Comparison of ENCODE assay signal across 8 mouse cellular contexts in the genomic region with DNA sequence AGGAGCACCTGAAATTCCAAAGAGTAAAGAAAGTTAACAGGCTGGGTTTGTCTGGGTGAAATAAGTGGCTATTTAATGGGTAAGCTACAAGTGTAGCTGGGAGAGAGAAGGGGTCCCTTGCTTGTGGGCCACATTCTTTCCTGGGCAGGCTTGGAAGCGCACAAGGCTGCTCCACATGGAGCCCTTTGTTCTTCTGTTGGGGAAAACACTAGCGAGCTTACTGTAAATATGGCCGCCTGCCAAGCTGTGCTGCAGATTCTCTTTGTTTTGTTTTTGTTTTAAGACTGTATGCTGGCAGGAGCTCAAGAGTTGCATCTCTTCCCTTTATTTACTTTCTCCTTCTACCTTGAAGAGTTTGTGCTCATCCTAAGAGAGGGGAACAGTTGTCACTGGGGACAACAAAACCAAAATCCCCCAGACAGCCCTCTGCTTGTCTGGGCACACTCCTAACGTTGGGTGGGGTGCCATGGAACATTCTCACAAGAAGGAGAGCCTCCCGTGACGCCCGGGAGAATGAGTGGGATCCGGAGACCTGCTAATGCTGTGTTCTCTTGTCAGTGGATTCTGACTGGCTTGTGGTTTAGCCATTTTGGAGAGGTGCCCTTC.
DNase-seq lines count a peak whose midpoint lies in the region; ATAC-seq lines count a peak whose summit lies in the region.

No protein-coding gene starts in this region.

- ATAC-seq in midbrain, embryonic 12.5 days (ENCODE audit: low FRiP score, low read depth), result peak; percentile 54; the same call in 1 of the 2 replicates
- no peak for ATAC-seq in midbrain, embryonic 11.5 days (ENCODE audit: low FRiP score)
- ATAC-seq in heart, embryonic 16.5 days (replicated peaks; ENCODE audit: extremely low read depth, insufficient read depth, low FRiP score), result no peak; the same call in 1 of the 2 replicates

- no peaks in the 10 kb centered on the region for H3K9me3 ChIP-seq in midbrain, embryonic 12.5 days
- H3K9me3 ChIP-seq in midbrain, embryonic 11.5 days (ENCODE audit: control insufficient read depth, low read length), result no peaks in the 10 kb centered on the region
- no peaks in the 10 kb centered on the region for H3K9me3 ChIP-seq in heart, embryonic 16.5 days (replicated peaks; ENCODE audit: control insufficient read depth, low read length)

- H3K4me3 ChIP-seq in midbrain, embryonic 12.5 days, result no peak overlapping the region
- H3K4me3 ChIP-seq in midbrain, embryonic 11.5 days (ENCODE audit: low read depth, low read length), result no peak overlapping the region
- no peak overlapping the region for H3K4me3 ChIP-seq in heart, embryonic 16.5 days (ENCODE audit: low read length)

- H3K27ac ChIP-seq in midbrain, embryonic 12.5 days (replicated peaks), result no peak overlapping the region
- no peak overlapping the region for H3K27ac ChIP-seq in midbrain, embryonic 11.5 days (ENCODE audit: low read depth, low read length)
- H3K27ac ChIP-seq in heart, embryonic 16.5 days (ENCODE audit: low read length), result peak overlapping the region; percentile 75

- H3K27me3 ChIP-seq in midbrain, embryonic 12.5 days, result no peaks in the 10 kb centered on the region
- H3K27me3 ChIP-seq in midbrain, embryonic 11.5 days (ENCODE audit: control insufficient read depth, insufficient read depth, low read length), result no peaks in the 10 kb centered on the region
- H3K27me3 ChIP-seq in heart, embryonic 16.5 days (ENCODE audit: control insufficient read depth, insufficient read depth, low read length), result no peaks in the 10 kb centered on the region

- H3K36me3 ChIP-seq in midbrain, embryonic 12.5 days, result no peaks in the 10 kb centered on the region
- no peaks in the 10 kb centered on the region for H3K36me3 ChIP-seq in midbrain, embryonic 11.5 days (ENCODE audit: control insufficient read depth, insufficient read depth, low read length)
- no peaks in the 10 kb centered on the region for H3K36me3 ChIP-seq in heart, embryonic 16.5 days (ENCODE audit: control insufficient read depth, insufficient read depth)

- no peaks in the 10 kb centered on the region for H3K4me1 ChIP-seq in midbrain, embryonic 12.5 days
- H3K4me1 ChIP-seq in midbrain, embryonic 11.5 days (ENCODE audit: control insufficient read depth, insufficient read depth, low read length), result no peaks in the 10 kb centered on the region
- peaks cover 10% of the 10 kb centered on the region for H3K4me1 ChIP-seq in heart, embryonic 16.5 days (ENCODE audit: control insufficient read depth, insufficient read depth, low read length)

- DNase-seq in adrenal gland, postnatal 14 days, result peak; percentile 9
- no peak for DNase-seq in adrenal gland, postnatal 36 days
- no peak for DNase-seq in midbrain, embryonic 11.5 days (ENCODE audit: low spot score, missing footprints)
- DNase-seq in lung, postnatal 4 days, result peak; percentile 65 to 69
- DNase-seq in liver, result no peak
- no peak for DNase-seq in MN1 (ENCODE audit: low spot score)

- H3K9ac ChIP-seq in midbrain, embryonic 12.5 days (replicated peaks), result no peak overlapping the region
- H3K9ac ChIP-seq in midbrain, embryonic 11.5 days (ENCODE audit: low read length), result no peak overlapping the region
- no peak overlapping the region for H3K9ac ChIP-seq in heart, embryonic 16.5 days (ENCODE audit: low read length)

- H3K4me2 ChIP-seq in midbrain, embryonic 12.5 days (replicated peaks), result no peak overlapping the region
- no peak overlapping the region for H3K4me2 ChIP-seq in midbrain, embryonic 11.5 days
- no peak overlapping the region for H3K4me2 ChIP-seq in heart, embryonic 16.5 days (ENCODE audit: low read depth, low read length)

- WGBS in midbrain, embryonic 12.5 days, result 58% methylated on average over 8 of the region's 8 CpGs
- WGBS in midbrain, embryonic 11.5 days, result 58% methylated on average over 8 of the region's 8 CpGs
- WGBS in heart, embryonic 16.5 days, result 51% methylated on average over 8 of the region's 8 CpGs

Comparison
In these comparisons a context has a peak if more than half of its experiments do, and no peak if none do; other contexts are left out.
1. DNase-seq: peak in adrenal gland, postnatal 14 days (single experiment) and lung, postnatal 4 days (2 of 2); none in adrenal gland, postnatal 36 days (0 of 2), midbrain, embryonic 11.5 days (single experiment), liver (single experiment) and MN1 (single experiment).